Mouse (Mus musculus) kidney, postnatal 25 days (tissue): Measurements from ENCODE around the gene Neil3.
"Not testable (repeated sequence)": the region's sequence is repeated elsewhere in the genome, so short reads cannot be mapped to it uniquely, and the experiment has no call there.

Experiments used
- DNase-seq, 2 experiments: peaks; one replicate each; pipeline ENCODE4 v3.0.0; 2021; ENCODE audit warnings: mixed read lengths in 2 of 2

The Neil3 gene

GRCm38 (mm10) chr8:53638495-53639171 is at the start of gene Neil3:
Neil3 (minus strand) TSS chr8:53639065.
- DNase-seq: peak; percentile 90 to 93

GRCm38 (mm10) chr8:53680846-53681245 is 42.0 kb upstream of the Neil3 start:
- peak in 1 of 2 experiments; percentile 2 for DNase-seq

DNA sequence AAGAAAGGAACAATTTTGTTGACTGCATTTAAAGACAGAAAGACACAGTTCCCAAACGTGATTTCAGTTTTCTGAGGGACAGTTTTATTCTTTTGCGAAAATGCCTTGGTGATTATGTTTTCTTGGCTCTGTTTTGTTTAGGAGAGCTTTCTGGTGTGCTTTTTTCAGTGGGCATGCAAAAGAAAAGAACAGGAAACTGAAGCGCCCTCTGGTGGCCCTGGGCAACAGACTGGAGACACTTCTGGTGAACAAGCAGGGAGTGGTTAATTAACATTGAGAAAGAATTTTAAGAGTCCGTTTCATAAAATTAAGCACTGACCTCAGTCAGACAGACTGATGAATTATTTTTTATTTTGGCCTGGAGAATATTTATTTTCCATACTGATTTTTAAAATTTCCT is 25.1 kb upstream of the Neil3 start:
- DNase-seq: peak; percentile 61 to 83

DNA sequence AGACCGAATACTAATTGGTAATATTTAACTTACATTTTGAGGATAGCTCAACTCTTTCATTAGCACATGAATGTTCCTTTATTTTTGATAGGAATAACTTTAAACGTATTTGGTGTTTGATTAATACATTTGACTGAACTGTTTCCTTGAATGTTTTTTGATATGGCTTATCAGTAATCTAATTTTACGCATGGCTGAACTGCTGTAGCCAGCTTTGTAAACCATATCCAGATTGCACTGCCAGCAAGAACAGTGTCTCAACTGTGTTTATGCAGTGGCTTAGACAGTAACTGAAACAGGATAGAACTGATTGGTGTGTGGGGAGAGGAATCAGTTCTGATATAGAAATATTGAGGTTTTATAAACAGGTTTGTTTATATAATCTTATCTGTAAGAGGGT is 22.6 kb upstream of the Neil3 start:
- DNase-seq: no peak

GRCm38 (mm10) chr8:53630618-53631017 is 8.2 kb downstream of the Neil3 start:
- DNase-seq: no peak

GRCm38 (mm10) chr8:53628864-53629415 is 9.9 kb downstream of the Neil3 start:
- DNase-seq: no peak

- no peak for DNase-seq
These were observed 15.4 kb downstream of the Neil3 start for GRCm38 (mm10) chr8:53623425-53623824.

DNA sequence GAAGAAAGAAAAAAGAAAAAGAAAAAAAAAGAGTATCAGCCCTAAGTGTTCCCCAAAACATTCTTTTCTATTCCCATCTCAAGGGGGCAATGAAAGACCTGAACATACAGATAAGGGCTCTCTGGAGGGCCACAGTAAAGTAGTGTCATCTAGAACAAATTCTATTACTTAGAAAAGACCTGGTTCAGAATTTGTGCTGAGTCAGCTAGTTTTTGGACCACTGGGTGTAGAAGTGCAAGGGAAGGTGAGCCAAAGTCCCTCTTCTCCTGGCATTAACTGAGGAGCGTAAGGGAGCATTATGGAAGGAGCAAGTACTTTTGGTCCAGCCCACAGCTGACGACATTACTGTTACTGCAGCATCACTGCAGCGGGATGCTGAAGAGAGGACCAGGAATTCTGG is 19.7 kb downstream of the Neil3 start:
- DNase-seq: no peak

DNA sequence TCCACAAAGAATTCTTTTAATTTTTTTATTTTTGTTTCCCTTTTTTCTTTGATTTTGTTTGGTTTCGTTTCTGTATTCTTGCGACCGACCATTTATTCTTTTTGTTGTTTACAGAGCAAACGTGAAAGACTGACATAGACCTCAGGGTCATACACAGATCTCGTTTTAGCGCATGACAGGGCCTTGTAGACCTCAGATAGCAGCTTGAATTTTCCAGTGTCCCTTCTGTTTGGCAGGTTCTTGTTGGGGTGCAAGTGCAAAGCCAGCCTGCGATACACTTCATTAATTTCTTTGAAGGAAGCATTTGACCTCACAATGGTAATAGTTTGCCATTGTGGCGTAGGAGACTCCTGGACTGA is 24.6 kb downstream of the Neil3 start:
- no peak for DNase-seq

DNA sequence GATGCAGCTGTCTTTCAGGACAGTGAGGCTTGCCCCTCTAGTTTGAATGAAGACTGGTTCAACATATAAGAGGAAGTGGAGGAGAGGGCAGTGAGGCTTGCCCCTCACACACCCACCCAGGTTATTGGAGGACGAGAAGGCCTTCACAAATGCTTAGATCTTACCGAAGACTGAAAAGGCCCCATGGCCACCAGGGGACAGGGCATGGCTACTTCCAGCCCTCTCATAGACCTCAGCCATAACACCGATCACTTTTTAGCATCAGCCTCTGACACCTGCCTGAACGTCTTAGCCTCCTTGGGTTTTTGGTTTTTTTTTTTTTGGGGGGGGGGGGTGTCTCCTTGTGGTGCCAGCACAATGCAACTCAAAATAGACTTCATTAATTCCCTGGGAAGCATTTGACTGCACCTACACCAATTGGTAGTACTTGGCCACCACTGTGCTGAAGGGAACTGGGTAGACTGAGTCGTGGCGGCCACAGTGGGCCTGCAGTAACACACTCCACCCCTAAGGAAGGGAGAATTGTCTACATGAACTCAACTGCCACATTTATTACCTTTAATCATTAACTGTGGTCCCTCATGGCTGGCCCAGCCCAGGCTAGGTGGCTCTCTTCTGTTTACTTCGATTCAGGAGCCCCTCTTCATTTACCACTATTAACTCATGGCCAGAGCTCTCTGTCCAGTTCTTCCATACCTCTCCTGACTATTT is 25.1 kb downstream of the Neil3 start:
- DNase-seq: no peak

DNA sequence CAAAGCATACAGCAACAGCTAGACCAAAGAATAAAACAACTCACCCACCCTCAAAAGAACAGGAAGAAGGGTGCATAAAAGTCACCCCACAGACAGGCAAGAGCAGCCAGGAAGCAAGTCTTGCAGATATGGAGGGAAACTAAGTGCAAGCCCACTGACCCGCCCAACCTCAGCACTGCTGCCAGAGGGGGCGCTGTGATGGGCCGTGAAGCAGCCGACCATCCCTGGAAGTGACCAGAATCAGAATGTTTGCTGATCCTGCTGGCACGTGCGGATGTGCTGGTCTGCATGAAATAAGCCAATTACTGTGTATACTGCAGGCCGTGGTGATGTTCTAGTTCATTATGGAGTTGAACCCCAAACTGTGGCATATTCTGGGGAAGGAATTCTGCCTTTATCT is 26.6 kb downstream of the Neil3 start:
- DNase-seq: no peak

- peak; percentile 11 to 43 for DNase-seq
These were observed 31.8 kb downstream of the Neil3 start for GRCm38 (mm10) chr8:53607040-53607439.

DNA sequence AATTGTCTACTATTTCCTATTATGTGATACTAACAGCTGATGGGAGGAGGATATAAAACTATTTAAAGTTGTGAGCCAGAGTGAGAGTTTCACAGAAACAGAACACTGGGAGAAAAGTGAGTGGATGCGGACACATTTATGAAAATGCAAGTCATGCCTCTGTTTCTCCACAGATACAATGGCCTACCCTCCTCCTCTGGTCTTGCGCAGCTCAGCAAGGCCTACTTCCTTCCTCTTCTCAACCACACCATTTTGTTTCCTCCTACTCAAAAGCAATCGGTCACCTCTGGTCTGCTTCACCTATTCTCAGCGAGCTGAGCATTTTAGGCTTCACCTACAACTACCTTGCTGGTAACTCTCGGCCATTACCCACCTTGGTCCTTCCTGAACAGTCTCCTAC is 34.0 kb downstream of the Neil3 start:
- DNase-seq: no peak

- no peak for DNase-seq
These were observed 35.2 kb downstream of the Neil3 start for GRCm38 (mm10) chr8:53603672-53604071.

DNA sequence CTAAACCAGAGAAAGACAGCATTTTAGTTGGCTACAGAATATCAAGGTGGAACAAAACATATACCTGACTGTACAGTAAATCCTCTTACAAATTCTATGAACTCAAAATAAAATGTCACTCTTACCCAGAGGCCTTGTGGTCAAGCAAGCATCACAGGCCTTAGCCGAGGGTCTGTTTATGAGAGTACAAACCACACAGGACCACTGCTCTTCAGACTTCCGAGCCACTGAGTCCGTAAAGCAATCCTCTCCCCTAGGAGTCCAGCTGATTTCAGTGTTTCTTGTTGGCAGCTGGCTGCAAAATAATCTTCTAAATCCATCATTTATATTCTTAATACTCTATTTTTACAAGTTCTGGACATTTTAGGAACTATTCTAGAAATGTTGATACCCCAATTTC is 38.0 kb downstream of the Neil3 start:
- DNase-seq: no peak

- no peak for DNase-seq
These were observed 38.6 kb downstream of the Neil3 start for GRCm38 (mm10) chr8:53600025-53600811.

DNA sequence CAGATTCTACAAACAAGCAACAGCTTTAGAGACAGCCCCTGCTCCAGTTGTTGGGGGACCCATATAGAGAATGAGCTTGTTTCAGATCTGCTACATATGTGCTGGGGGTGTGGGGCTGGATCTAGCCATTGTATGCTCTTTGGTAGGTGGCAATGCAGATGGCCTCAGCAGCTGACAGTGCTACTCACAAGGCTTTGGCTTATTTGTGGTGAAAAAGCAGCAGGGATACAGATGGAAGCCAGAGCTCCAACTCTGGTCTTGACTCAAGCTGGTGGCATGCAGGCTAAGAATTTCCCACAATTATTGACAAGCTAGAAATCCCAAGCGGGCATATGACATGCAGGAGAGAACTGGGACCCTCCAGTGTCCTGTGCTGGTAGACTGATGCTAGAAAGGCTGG is 40.8 kb downstream of the Neil3 start:
- no peak for DNase-seq

DNA sequence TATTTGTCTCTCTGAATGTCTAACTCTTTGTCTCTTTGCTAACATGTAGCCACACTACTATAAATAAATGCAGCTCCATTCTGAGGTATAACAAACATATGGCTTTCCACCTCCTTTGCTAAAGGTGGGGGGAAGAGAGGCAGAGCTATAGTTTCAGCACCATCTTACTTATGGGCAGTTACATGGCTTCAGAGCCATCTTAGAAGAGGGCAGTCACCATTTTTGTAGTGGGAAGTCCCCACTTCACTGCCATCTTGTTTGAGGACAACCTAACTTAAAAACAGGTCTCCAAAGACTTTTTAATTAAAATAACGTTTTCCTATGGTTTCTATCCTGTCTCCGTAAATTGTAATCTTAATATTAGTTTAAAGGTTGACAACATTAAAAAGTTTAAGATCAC is 47.1 kb downstream of the Neil3 start:
- no peak for DNase-seq

- no peak for DNase-seq
These were observed 65.3 kb downstream of the Neil3 start for GRCm38 (mm10) chr8:53573600-53573999.

DNA sequence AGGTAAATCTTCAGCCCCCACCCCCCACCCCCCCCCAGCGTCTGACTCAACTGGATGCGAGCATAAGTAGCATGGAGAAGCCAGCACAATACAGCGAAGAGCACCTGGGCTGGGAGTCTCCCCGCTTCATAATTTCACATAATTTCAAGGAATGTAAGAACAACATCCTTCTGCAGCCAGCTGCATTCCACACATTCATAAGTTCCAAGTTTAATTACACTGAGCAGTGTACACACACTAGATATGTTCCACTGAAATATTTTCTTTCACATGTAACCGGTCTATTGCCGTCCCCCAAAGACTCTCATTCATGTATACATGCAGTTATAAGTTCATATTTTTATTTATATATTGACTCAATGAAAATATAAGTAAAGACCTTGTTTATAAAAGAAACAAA is 72.6 kb downstream of the Neil3 start:
- DNase-seq: no peak

DNA sequence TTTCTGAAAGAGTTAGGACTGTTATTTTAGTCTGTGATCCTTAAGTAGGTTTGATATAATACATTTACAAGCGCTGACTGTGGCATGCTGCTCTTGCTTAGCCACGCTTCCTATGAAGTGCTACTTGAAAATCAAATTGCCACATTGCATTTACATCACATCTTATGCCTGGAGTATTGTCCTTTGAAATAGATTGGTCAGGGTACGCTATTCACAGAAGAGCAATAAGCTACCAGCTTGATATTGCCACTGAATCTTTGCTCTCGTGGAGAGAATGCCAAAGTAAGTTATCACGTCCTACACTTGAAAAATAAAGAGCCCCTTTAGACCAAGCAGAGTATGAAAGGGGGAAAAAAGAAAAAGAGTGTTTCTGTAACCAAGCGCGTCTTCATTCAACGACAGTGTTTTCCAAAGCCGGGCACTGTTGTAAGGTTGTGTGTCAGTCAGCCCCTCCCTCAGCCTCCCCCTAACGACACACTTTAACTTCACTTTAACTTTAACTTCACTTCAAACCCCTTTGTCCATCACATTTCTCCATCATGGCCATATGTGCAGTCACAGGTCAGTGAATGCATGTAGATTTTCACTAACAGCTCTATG is 76.3 kb downstream of the Neil3 start:
- DNase-seq: no peak

DNA sequence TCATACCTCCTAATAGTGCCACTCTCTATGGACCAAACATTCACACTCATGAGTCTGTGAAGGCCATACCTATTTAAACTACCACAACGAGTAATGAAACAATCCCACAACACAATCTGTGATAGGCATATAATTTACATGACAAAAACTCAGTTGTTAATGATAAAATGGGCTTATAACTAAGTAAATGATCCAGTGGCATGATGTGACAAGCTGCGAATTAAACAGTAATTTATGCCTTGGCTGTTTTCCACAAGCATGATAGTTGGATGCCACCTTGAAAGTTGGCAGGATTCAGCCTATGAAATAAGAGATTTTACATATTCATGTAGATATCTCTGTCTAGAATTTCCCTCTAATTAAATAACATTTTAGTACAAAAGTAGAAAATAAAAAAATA is 99.3 kb downstream of the Neil3 start:
- DNase-seq: no peak

GRCm38 (mm10) chr8:53538049-53538448 is 100.8 kb downstream of the Neil3 start:
- DNase-seq: not testable (repeated sequence)
